Mouse (Mus musculus) MEL (cell line): ENCODE data around the gene Tbc1d7. TPM values are rescaled to one million over a fixed set of nuclear protein-coding genes. Genes with fewer than 3 reads are reported as not detected.

Experiments
- DNase-seq: peaks from one replicate; pipeline ENCODE4 v3.0.0; 2011; ENCODE audit warnings: low read depth, low spot score
- H3K27ac ChIP-seq: 2 replicates; pipeline ENCODE4 v1.5.1; 2012; ENCODE audit warnings: low read depth, mild to moderate bottlenecking, control low read depth, low read length, moderate library complexity; ENCODE audit not compliant: control insufficient read depth
- H3K27me3 ChIP-seq, 2 experiments: fragments of 150-350 bp in 1 of 2; sonication (generic) in 1 of 2; 2 replicates each; pipeline ENCODE4 v1.6.1; 2012; ENCODE audit warnings: low read length in 2 of 2, mild to moderate bottlenecking in 2 of 2, improper control_type of control experiment in 1 of 2, moderate library complexity in 1 of 2; ENCODE audit not compliant: insufficient read depth in 2 of 2, control insufficient read depth in 1 of 2
- H3K36me3 ChIP-seq, 2 experiments: 2 replicates each; pipeline ENCODE4 v1.6.1; 2012 to 2014; ENCODE audit warnings: low read length in 2 of 2, improper control_type of control experiment in 1 of 2, inconsistent platforms in 1 of 2, mild to moderate bottlenecking in 1 of 2; ENCODE audit not compliant: insufficient read depth in 2 of 2, control insufficient read depth in 1 of 2
- H3K4me1 ChIP-seq, 2 experiments: fragments of 150-350 bp in 1 of 2; sonication (generic) in 1 of 2; 2 replicates each; pipeline ENCODE4 v1.6.1; 2012; ENCODE audit warnings: low read length in 2 of 2, improper control_type of control experiment in 1 of 2, mild to moderate bottlenecking in 1 of 2; ENCODE audit not compliant: insufficient read depth in 2 of 2, control insufficient read depth in 1 of 2
- H3K4me3 ChIP-seq, 2 experiments: fragments of 150-350 bp in 1 of 2; sonication (generic) in 1 of 2; 2 replicates each; pipeline ENCODE4 v1.5.1; 2012; ENCODE audit warnings: low read depth in 2 of 2, low read length in 2 of 2, mild to moderate bottlenecking in 2 of 2, moderate library complexity in 2 of 2, control low read depth in 1 of 2, improper control_type of control experiment in 1 of 2; ENCODE audit not compliant: control insufficient read depth in 1 of 2, insufficient read depth in 1 of 2
- H3K79me2 ChIP-seq: 2 replicates; pipeline ENCODE4 v1.6.1; 2012; ENCODE audit warnings: mild to moderate bottlenecking, low read length, moderate library complexity; ENCODE audit not compliant: control insufficient read depth, poor library complexity, insufficient read depth
- H3K9ac ChIP-seq: 2 replicates; pipeline ENCODE4 v1.6.1; 2012; ENCODE audit warnings: low read depth, mild to moderate bottlenecking, control low read depth, low read length, moderate library complexity; ENCODE audit not compliant: control insufficient read depth, poor library complexity, severe bottlenecking
- H3K9me3 ChIP-seq: fragments of 150-350 bp; sonication (generic); replicated peaks from 2 replicates; pipeline ENCODE4 v1.6.1; 2012; ENCODE audit warnings: mild to moderate bottlenecking, low read length, improper control_type of control experiment, moderate library complexity; ENCODE audit not compliant: insufficient read depth
- BHLHE40 ChIP-seq: IDR thresholded peaks from 2 replicates; pipeline ENCODE4 v1.6.1; 2012; ENCODE audit warnings: low read depth, mild to moderate bottlenecking, inconsistent platforms, low read length, improper control_type of control experiment, borderline replicate concordance
- CHD1 ChIP-seq: IDR thresholded peaks from 2 replicates; pipeline ENCODE4 v1.6.1; 2012; ENCODE audit warnings: low read depth, mild to moderate bottlenecking, inconsistent platforms, low read length, improper control_type of control experiment
- CHD2 ChIP-seq: IDR thresholded peaks from 2 replicates; pipeline ENCODE4 v1.6.1; 2011; ENCODE audit warnings: low read length, improper control_type of control experiment
- CTCF ChIP-seq, 3 experiments: IDR thresholded peaks in 2 of 3; conservative IDR thresholded peaks in 1 of 3; 2 replicates each; pipeline ENCODE4 v1.5.1; 2011 to 2012; ENCODE audit warnings: low read length in 3 of 3, low read depth in 2 of 3, mild to moderate bottlenecking in 2 of 3, improper control_type of control experiment in 1 of 3, inconsistent platforms in 1 of 3, mixed read lengths in 1 of 3, moderate library complexity in 1 of 3; ENCODE audit not compliant: control insufficient read depth in 1 of 3, insufficient read depth in 1 of 3, poor library complexity in 1 of 3, severe bottlenecking in 1 of 3
- E2F4 ChIP-seq: IDR thresholded peaks from 2 replicates; pipeline ENCODE4 v1.6.1; 2011; ENCODE audit warnings: low read depth, low read length, improper control_type of control experiment, borderline replicate concordance
- ETS1 ChIP-seq: IDR thresholded peaks from 2 replicates; pipeline ENCODE4 v1.6.1; 2012; ENCODE audit warnings: low read depth, mild to moderate bottlenecking, inconsistent platforms, low read length, improper control_type of control experiment, moderate library complexity
- GABPA ChIP-seq: IDR thresholded peaks from 2 replicates; pipeline ENCODE4 v1.6.1; 2012; ENCODE audit warnings: low read depth, mild to moderate bottlenecking, inconsistent platforms, low read length, improper control_type of control experiment, moderate library complexity
- GATA1 ChIP-seq: IDR thresholded peaks from 2 replicates; pipeline ENCODE4 v1.6.1; 2011; ENCODE audit warnings: low read depth, low read length, improper control_type of control experiment
- HCFC1 ChIP-seq: IDR thresholded peaks from 2 replicates; pipeline ENCODE4 v1.6.1; 2012; ENCODE audit warnings: low read depth, mild to moderate bottlenecking, inconsistent platforms, low read length, improper control_type of control experiment, moderate library complexity
- JUND ChIP-seq: IDR thresholded peaks from 2 replicates; pipeline ENCODE4 v1.6.1; 2011; ENCODE audit warnings: low read depth, mild to moderate bottlenecking, improper control_type of control experiment, low read length
- KAT2A ChIP-seq: conservative IDR thresholded peaks from 2 replicates; pipeline ENCODE4 v1.6.1; 2012; ENCODE audit warnings: low read depth, low read length, improper control_type of control experiment, inconsistent platforms
- MAFK ChIP-seq: IDR thresholded peaks from 2 replicates; pipeline ENCODE4 v1.6.1; 2011; ENCODE audit warnings: low read depth, mild to moderate bottlenecking, low read length, improper control_type of control experiment, borderline replicate concordance
- MAX ChIP-seq: IDR thresholded peaks from 2 replicates; pipeline ENCODE4 v1.6.1; 2011; ENCODE audit warnings: low read length, improper control_type of control experiment
- MAZ ChIP-seq: IDR thresholded peaks from 2 replicates; pipeline ENCODE4 v1.6.1; 2012; ENCODE audit warnings: low read depth, mild to moderate bottlenecking, inconsistent platforms, low read length, improper control_type of control experiment
- MEF2A ChIP-seq: IDR thresholded peaks from 2 replicates; pipeline ENCODE4 v1.6.1; 2014; ENCODE audit warnings: low read depth, mild to moderate bottlenecking, inconsistent platforms, low read length, improper control_type of control experiment; ENCODE audit not compliant: poor library complexity, insufficient replicate concordance, severe bottlenecking; ENCODE audit errors: extremely low read depth
- MXI1 ChIP-seq: IDR thresholded peaks from 2 replicates; pipeline ENCODE4 v1.6.1; 2011; ENCODE audit warnings: mild to moderate bottlenecking, low read depth, low read length, improper control_type of control experiment
- MYB ChIP-seq: IDR thresholded peaks from 2 replicates; pipeline ENCODE4 v1.6.1; 2011; ENCODE audit warnings: mild to moderate bottlenecking, low read depth, low read length, improper control_type of control experiment
- MYC ChIP-seq: IDR thresholded peaks from 2 replicates; pipeline ENCODE4 v1.6.1; 2011; ENCODE audit warnings: low read depth, mild to moderate bottlenecking, low read length, improper control_type of control experiment, moderate library complexity
- NELFE ChIP-seq: IDR thresholded peaks from 2 replicates; pipeline ENCODE4 v1.6.1; 2011; ENCODE audit warnings: low read depth, low read length, improper control_type of control experiment
- POLR2A ChIP-seq, 2 experiments: IDR thresholded peaks; 2 replicates each; pipeline ENCODE4 v1.6.1; 2011 to 2012; ENCODE audit warnings: low read length in 2 of 2, mild to moderate bottlenecking in 2 of 2, control low read depth in 1 of 2, improper control_type of control experiment in 1 of 2, low read depth in 1 of 2, moderate library complexity in 1 of 2; ENCODE audit not compliant: control insufficient read depth in 1 of 2, insufficient read depth in 1 of 2, poor library complexity in 1 of 2
- POLR2AphosphoS2 ChIP-seq: IDR thresholded peaks from 2 replicates; pipeline ENCODE4 v1.6.1; 2011; ENCODE audit warnings: low read length, improper control_type of control experiment
- POLR2AphosphoS5 ChIP-seq: IDR thresholded peaks from 2 replicates; pipeline ENCODE4 v1.6.1; 2012; ENCODE audit warnings: low read depth, borderline replicate concordance, mild to moderate bottlenecking, inconsistent platforms, low read length, moderate library complexity, mixed read lengths
- RAD21 ChIP-seq: IDR thresholded peaks from 2 replicates; pipeline ENCODE4 v1.6.1; 2011; ENCODE audit warnings: mild to moderate bottlenecking, low read depth, low read length, improper control_type of control experiment
- RCOR1 ChIP-seq: IDR thresholded peaks from 2 replicates; pipeline ENCODE4 v1.6.1; 2012; ENCODE audit warnings: low read depth, mild to moderate bottlenecking, inconsistent platforms, low read length, improper control_type of control experiment
- SIN3A ChIP-seq: IDR thresholded peaks from 2 replicates; pipeline ENCODE4 v1.6.1; 2012; ENCODE audit warnings: low read length, improper control_type of control experiment, inconsistent platforms
- SMC3 ChIP-seq: IDR thresholded peaks from 2 replicates; pipeline ENCODE4 v1.6.1; 2011; ENCODE audit warnings: low read depth, low read length, improper control_type of control experiment
- TAL1 ChIP-seq: IDR thresholded peaks from 2 replicates; pipeline ENCODE4 v1.6.1; 2012; ENCODE audit warnings: mild to moderate bottlenecking, inconsistent platforms, low read length, moderate library complexity, mixed read lengths
- TBP ChIP-seq: IDR thresholded peaks from 2 replicates; pipeline ENCODE4 v1.8.0; 2011; ENCODE audit warnings: low read depth, low read length, improper control_type of control experiment
- TCF12 ChIP-seq: IDR thresholded peaks from 2 replicates; pipeline ENCODE4 v1.6.1; 2014; ENCODE audit warnings: low read depth, mild to moderate bottlenecking, inconsistent platforms, low read length, improper control_type of control experiment, moderate library complexity
- USF1 ChIP-seq: IDR thresholded peaks from 2 replicates; pipeline ENCODE4 v1.6.1; 2014; ENCODE audit warnings: low read depth, mild to moderate bottlenecking, inconsistent platforms, low read length, improper control_type of control experiment, moderate library complexity
- ZC3H11A ChIP-seq: IDR thresholded peaks from 2 replicates; pipeline ENCODE4 v1.6.1; 2012; ENCODE audit warnings: low read depth, mild to moderate bottlenecking, inconsistent platforms, low read length, improper control_type of control experiment
- ZNF384 ChIP-seq: IDR thresholded peaks from 2 replicates; pipeline ENCODE4 v1.6.1; 2012; ENCODE audit warnings: low read depth, mild to moderate bottlenecking, inconsistent platforms, low read length, improper control_type of control experiment
- polyA plus RNA-seq, 2 experiments: library from polyadenylated mRNA; stranded (reverse) in 1 of 2; unstranded in 1 of 2; fragments of >175 nt in 1 of 2; fragments of >200 nt in 1 of 2; gene quantifications; 2 replicates each; pipeline versions ENCODE4 v1.2.1 to v1.2.4; 2012; ENCODE audit warnings: low replicate concordance in 2 of 2, low read depth in 1 of 2; ENCODE audit not compliant: insufficient read length in 2 of 2, insufficient read depth in 1 of 2, missing spikeins in 1 of 2
- total RNA-seq: library from RNA; depleted of rRNA; stranded (reverse); fragments of 300-350 nt; gene quantifications from 2 replicates; pipeline ENCODE4 v1.2.3, GENCODE M21; 2012

Gene Tbc1d7
- total and polyA plus RNA-seq, 3 experiments, result 11.6 to 29.4 TPM; not detected in 1

- H3K79me2 ChIP-seq, result no peaks in the 10 kb centered on the region
- H3K27ac ChIP-seq, result no peak overlapping the region
- peaks cover 2 to 12% of the 10 kb centered on the region in 2 experiments; a peak in 3 of 4 replicates for H3K4me1 ChIP-seq
- H3K4me3 ChIP-seq, result no peak overlapping the region
- no peak overlapping the region for H3K9ac ChIP-seq
- H3K27me3 ChIP-seq, result no peaks in the 10 kb centered on the region
- H3K36me3 ChIP-seq, result peaks cover 0 to 3% of the 10 kb centered on the region in 2 experiments; a peak in 2 of 4 replicates
- no peak for TF ChIP-seq CHD1
- no peak for TF ChIP-seq SMC3
- TF ChIP-seq MXI1, result no peak
- no peak for TF ChIP-seq RCOR1
- TF ChIP-seq E2F4, result no peak
- no peak for TF ChIP-seq GABPA
- TF ChIP-seq POLR2AphosphoS5, result no peak
- no peak for TF ChIP-seq MAFK
- TF ChIP-seq HCFC1, result no peak
- no peak for TF ChIP-seq NELFE
- TF ChIP-seq SIN3A, result no peak
- TF ChIP-seq, all 39 proteins: peak for 0
- no peak for DNase-seq
- H3K9me3 ChIP-seq, result no peaks in the 10 kb centered on the region
These were observed 29.2 kb upstream of the Tbc1d7 start for GRCm38 (mm10) chr13:43200473-43200872.

GRCm38 (mm10) chr13:43199749-43200148 lies 28.4 kb upstream of the Tbc1d7 start:
- peaks cover 0 to 3% of the 10 kb centered on the region in 2 experiments; a peak in 2 of 4 replicates for H3K36me3 ChIP-seq
- H3K4me1 ChIP-seq, result peaks cover 2 to 12% of the 10 kb centered on the region in 2 experiments; a peak in 3 of 4 replicates
- H3K79me2 ChIP-seq, result no peaks in the 10 kb centered on the region
- H3K9me3 ChIP-seq, result no peaks in the 10 kb centered on the region
- H3K9ac ChIP-seq, result no peak overlapping the region
- no peaks in the 10 kb centered on the region for H3K27me3 ChIP-seq
- no peak overlapping the region for H3K4me3 ChIP-seq
- peak; percentile 52 for DNase-seq
- H3K27ac ChIP-seq, result no peak overlapping the region
- TF ChIP-seq RAD21, result peak; percentile 55
- no peak for TF ChIP-seq ETS1
- no peak for TF ChIP-seq CHD2
- no peak for TF ChIP-seq RCOR1
- TF ChIP-seq ZC3H11A, result peak; percentile 61
- no peak for TF ChIP-seq HCFC1
- TF ChIP-seq TCF12, result no peak
- TF ChIP-seq USF1, result no peak
- no peak for TF ChIP-seq GABPA
- TF ChIP-seq NELFE, result no peak
- no peak for TF ChIP-seq JUND
- no peak for TF ChIP-seq GATA1
- TF ChIP-seq MAZ, result no peak
- TF ChIP-seq POLR2A (IDR thresholded peaks at IDR 0.05; ENCODE audit: control insufficient read depth in 1 of 2, insufficient read depth in 1 of 2, low read depth in 1 of 2, low read length in 2 of 2, poor library complexity in 1 of 2), result no peak
- no peak for TF ChIP-seq MYB
- TF ChIP-seq MAX, result no peak
- TF ChIP-seq BHLHE40, result 0 out of 2 replicates have a peak, but pooled peaks have one; percentile 6
- no peak for TF ChIP-seq ZNF384
- no peak for TF ChIP-seq POLR2AphosphoS2
- no peak for TF ChIP-seq MEF2A
- TF ChIP-seq CHD1, result no peak
- TF ChIP-seq KAT2A, result no peak
- no peak for TF ChIP-seq MYC
- TF ChIP-seq POLR2AphosphoS5, result no peak
- peak; percentile 71 for TF ChIP-seq SMC3
- TF ChIP-seq CTCF (IDR thresholded peaks at IDR 0.05 in 2 of 3, conservative IDR thresholded peaks at IDR 0.05 in 1 of 3; ENCODE audit: control insufficient read depth in 1 of 3, insufficient read depth in 1 of 3, low read depth in 2 of 3, low read length in 3 of 3, poor library complexity in 1 of 3, severe bottlenecking in 1 of 3), result peak; percentile 66 to 82 (median 71)
- no peak for TF ChIP-seq MAFK
- no peak for TF ChIP-seq TBP
- no peak for TF ChIP-seq TAL1
